Mouse (Mus musculus): ENCODE data around the gene Slc22a22.

DNA sequence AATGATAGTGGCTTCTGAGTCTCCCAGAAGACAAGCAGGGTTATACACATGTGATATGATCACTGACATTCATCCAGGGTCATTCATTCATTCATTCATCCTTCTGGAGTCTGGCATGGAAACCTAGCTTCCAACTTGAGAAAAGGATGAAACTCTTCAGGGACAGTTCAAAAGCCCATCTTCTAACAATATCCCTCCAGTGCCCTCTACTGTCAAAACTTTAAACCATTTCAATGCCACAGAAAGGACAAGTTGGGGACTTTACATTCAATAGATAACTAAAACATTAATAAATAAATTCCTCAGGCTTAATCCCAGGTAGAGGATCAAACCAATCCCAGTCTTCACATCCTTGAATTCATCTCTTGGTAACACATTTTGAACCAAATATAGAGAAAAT is 247.0 kb downstream of the Slc22a22 start:
- TF ChIP-seq CTCF (IDR thresholded peaks at IDR 0.05; ENCODE audit: control insufficient read depth, insufficient read depth, low read length) (no peak), POLR2A (IDR thresholded peaks at IDR 0.05; ENCODE audit: borderline replicate concordance, control insufficient read depth, low read depth, low read length) (no peak)

All from bone marrow, adult 2 months (tissue).